Mouse (Mus musculus) heart, embryonic 16.5 days (tissue): ENCODE measurements around the gene Cpox. TPM values are rescaled to one million over a fixed set of nuclear protein-coding genes. Genes with fewer than 3 reads are reported as not detected.

Experiments
- ATAC-seq: fragments of 200-750 bp; cut with Nextera tagmentation; replicated peaks from 2 replicates; pipeline ENCODE4 v1.8.0; 2017; ENCODE audit warnings: moderate number of reproducible peaks; ENCODE audit not compliant: insufficient read depth, low FRiP score; ENCODE audit errors: extremely low read depth
- H3K27ac ChIP-seq: fragments of 300-500 bp; sonication (generic); 2 replicates; pipeline ENCODE4 v1.5.1; 2014; ENCODE audit warnings: mild to moderate bottlenecking, low read length, control low read depth, moderate library complexity
- H3K27me3 ChIP-seq: fragments of 300-500 bp; sonication (generic); 2 replicates; pipeline ENCODE4 v1.6.1; 2014; ENCODE audit warnings: low read length, mixed read lengths; ENCODE audit not compliant: control insufficient read depth, insufficient read depth
- H3K36me3 ChIP-seq: fragments of 300-500 bp; sonication (generic); 2 replicates; pipeline ENCODE4 v1.6.1; 2014; ENCODE audit not compliant: control insufficient read depth, insufficient read depth
- H3K4me1 ChIP-seq: fragments of 300-500 bp; sonication (generic); 2 replicates; pipeline ENCODE4 v1.6.1; 2014; ENCODE audit warnings: low read length, mixed read lengths; ENCODE audit not compliant: control insufficient read depth, insufficient read depth
- H3K4me2 ChIP-seq: fragments of 300-500 bp; sonication (generic); 2 replicates; pipeline ENCODE4 v1.6.1; 2014; ENCODE audit warnings: low read depth, mild to moderate bottlenecking, control low read depth, low read length
- H3K4me3 ChIP-seq: fragments of 300-500 bp; sonication (generic); 2 replicates; pipeline ENCODE4 v1.5.1; 2014; ENCODE audit warnings: mild to moderate bottlenecking, control low read depth, low read length
- H3K9ac ChIP-seq: fragments of 300-500 bp; sonication (generic); 2 replicates; pipeline ENCODE4 v1.6.1; 2014; ENCODE audit warnings: low read length, control low read depth
- H3K9me3 ChIP-seq: fragments of 300-500 bp; sonication (generic); replicated peaks from 2 replicates; pipeline ENCODE4 v1.6.1; 2016; ENCODE audit warnings: low read length; ENCODE audit not compliant: control insufficient read depth
- WGBS: fragments of 180-500 bp; shearing (Covaris S2); extraction: QIAGEN DNeasy Blood & Tissue Kit; methylation state at CpG from one replicate; pipeline ENCODE4 v1.1.7; 2014; 5-methylcytosine and 5-hydroxymethylcytosine counted together
- polyA plus RNA-seq: library from polyadenylated mRNA; unstranded; fragments of >200 nt; fragmentation: Nextera tagmentation; extraction: Ambion mirVana; gene quantifications from 2 replicates; pipeline ENCODE4 v1.2.1, GENCODE M21; 2015

The Cpox gene
- polyA plus RNA-seq, 1 experiment from 2014 or later, result 37.1 TPM

DNA sequence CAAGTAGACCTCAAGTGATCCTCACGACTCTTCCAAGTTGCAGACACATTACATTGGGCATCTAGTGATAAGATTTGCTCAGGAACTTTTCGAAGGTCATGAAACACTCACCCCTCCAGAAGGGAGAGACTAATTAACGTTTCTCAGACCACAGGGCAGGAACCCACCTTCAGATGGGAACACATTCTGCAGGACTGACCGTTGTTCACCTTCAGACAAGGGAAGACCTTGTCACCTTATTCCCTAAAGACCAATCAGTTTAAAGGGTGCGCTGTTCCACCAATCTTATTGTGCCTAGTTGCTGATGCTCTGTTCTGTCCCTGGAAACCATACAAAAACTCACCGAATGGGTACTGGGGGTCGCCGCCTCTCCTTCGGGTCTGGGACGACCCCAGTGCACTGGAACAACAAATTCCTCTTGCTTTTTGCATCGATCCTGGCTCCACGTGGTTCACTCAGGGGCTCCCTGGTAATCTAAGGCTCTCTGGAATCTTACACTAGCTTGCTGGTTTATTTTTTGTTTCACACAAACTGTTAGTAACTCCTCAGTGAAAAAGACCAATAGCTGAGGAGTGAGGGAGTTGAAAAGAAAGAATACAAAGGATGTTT is 30.8 kb downstream of the Cpox start:
- H3K9me3 ChIP-seq, result no peaks in the 10 kb centered on the region
- no peaks in the 10 kb centered on the region for H3K27me3 ChIP-seq
- H3K4me2 ChIP-seq, result no peak overlapping the region
- no peak for ATAC-seq
- no peak overlapping the region for H3K9ac ChIP-seq
- H3K36me3 ChIP-seq, result no peaks in the 10 kb centered on the region
- no peak overlapping the region for H3K4me3 ChIP-seq
- peaks cover 11% of the 10 kb centered on the region for H3K4me1 ChIP-seq
- WGBS, result 76% methylated on average over 12 of the region's 12 CpGs
- no peak overlapping the region for H3K27ac ChIP-seq

DNA sequence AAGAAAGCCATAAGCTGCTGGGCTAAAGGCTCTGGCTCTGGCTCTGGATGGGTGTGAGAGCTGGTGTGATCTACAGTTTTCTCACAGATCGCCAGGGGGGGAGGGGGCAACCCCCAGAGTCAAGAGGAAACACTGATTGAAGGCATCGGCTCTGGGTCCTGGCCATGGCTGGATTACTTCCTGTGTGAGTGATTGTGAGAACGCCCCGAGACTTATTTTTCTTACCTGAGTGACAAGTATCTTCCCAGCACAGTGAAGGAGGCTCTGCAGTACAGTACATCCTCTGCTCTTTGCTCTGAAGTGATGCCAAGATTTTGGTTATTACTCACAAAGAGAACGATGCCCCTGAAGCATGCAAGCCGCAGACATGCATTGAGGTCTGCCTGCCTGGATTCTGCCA is 31.7 kb downstream of the Cpox start:
- Histone ChIP-seq H3K9ac (no peak overlapping the region), H3K9me3 (no peaks in the 10 kb centered on the region), H3K4me2 (no peak overlapping the region), H3K27ac (no peak overlapping the region), H3K36me3 (no peaks in the 10 kb centered on the region), H3K4me1 (peaks cover 11% of the 10 kb centered on the region), H3K27me3 (no peaks in the 10 kb centered on the region), H3K4me3 (no peak overlapping the region)
- WGBS, result 47% methylated on average over 6 of the region's 6 CpGs
- ATAC-seq, result no peak

DNA sequence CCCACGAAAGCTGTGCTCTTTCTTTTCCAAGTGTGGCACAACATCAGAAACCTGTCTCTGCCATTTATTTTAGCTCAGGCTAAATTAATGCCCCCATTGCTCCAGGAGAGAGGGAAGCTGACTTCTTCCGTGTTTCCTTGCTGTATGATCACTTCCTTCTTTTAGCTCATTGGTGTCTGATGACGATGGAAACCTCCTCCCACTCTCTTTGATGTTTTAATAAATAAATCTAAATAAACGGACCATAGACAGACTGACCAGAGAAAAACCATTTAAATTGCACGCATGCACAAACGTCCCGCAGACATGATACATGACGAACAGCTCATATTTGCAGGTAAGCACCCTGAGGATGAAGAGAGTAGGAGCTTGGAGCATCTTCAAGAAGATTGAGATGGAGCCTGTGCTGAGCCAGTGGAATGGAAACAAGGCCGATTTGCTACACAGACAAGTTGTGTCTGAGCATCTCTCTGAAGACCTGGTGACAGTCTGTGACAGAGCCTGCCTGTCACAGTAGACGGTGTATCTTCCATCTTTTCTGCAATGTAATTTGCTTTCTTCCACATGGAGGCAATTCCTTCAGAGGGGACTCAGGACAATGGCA is 32.3 kb downstream of the Cpox start:
- Histone ChIP-seq H3K4me2 (no peak overlapping the region), H3K4me1 (peaks cover 11% of the 10 kb centered on the region), H3K9me3 (no peaks in the 10 kb centered on the region), H3K9ac (no peak overlapping the region), H3K27ac (no peak overlapping the region), H3K4me3 (no peak overlapping the region), H3K36me3 (no peaks in the 10 kb centered on the region), H3K27me3 (no peaks in the 10 kb centered on the region)
- no peak for ATAC-seq
- WGBS, result 76% methylated on average over 10 of the region's 10 CpGs

DNA sequence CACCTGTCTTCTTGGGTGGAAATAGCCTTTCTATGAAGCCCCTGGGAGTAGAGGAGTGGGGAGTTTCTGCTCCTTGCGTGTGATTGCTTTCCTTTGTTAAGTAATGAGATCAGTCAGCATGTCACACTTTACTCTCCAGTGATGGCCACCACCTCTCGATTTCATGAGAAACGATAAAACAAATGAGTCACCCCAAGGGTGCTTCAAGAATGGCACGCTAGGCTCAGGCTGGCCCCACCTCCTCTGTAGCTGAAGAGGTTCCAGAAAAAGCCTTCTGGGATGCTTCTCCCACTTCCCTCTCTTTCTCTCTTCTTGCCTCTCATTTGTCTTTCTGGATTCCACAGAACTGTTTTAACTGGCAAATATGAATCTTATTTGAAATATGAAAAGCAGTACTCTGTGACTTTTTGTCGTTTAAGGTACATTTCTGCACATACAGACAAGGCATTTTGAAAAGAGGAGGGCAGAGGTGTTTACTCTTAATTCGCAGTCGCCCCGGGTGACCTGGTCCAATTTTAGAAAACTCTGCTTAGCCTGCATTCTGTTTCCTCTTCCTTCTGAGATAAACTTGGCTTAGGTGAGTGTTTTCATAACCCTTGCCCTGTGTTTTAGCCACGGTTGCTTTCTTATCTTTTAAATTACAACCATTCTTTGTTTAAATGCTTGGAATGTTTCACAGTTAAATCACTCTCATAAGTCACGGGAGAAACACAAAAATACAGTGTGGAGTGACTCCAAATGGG is 33.5 kb downstream of the Cpox start:
- 0 out of 2 replicates have a peak, but pooled peaks have one; percentile 32 for ATAC-seq
- Histone ChIP-seq H3K9ac (no peak overlapping the region; the same call in 1 of the 2 replicates), H3K36me3 (no peaks in the 10 kb centered on the region), H3K4me2 (peak overlapping the region; percentile 50), H3K9me3 (no peaks in the 10 kb centered on the region), H3K4me1 (peaks cover 11% of the 10 kb centered on the region), H3K27me3 (no peaks in the 10 kb centered on the region), H3K4me3 (no peak overlapping the region), H3K27ac (peak overlapping the region; percentile 11)
- 9% methylated on average over 10 of the region's 10 CpGs for WGBS

DNA sequence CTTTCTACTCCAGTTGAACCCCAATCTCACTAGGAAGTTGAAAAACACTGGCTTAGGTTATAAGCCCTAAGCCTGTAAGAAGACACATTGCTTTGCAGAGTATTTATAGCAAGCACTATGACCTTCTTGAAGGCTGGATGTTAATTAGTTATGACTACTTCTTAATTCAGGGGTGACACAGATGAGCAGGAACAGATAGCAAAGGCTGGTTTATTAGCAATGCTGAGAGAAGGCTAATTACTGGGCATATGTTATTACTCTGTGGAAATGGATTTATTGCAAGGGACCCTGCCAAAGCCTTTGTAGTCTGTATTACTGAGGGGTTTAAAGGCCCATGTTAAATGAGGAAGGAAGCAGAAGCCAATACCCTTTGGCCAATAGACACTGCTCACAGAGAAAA is 34.9 kb downstream of the Cpox start:
- H3K4me3 ChIP-seq, result no peak overlapping the region
- no peak overlapping the region for H3K9ac ChIP-seq
- no peak overlapping the region for H3K27ac ChIP-seq
- ATAC-seq, result no peak
- no peaks in the 10 kb centered on the region for H3K9me3 ChIP-seq
- no peaks in the 10 kb centered on the region for H3K36me3 ChIP-seq
- H3K27me3 ChIP-seq, result no peaks in the 10 kb centered on the region
- peaks cover 11% of the 10 kb centered on the region for H3K4me1 ChIP-seq
- no peak overlapping the region for H3K4me2 ChIP-seq

DNA sequence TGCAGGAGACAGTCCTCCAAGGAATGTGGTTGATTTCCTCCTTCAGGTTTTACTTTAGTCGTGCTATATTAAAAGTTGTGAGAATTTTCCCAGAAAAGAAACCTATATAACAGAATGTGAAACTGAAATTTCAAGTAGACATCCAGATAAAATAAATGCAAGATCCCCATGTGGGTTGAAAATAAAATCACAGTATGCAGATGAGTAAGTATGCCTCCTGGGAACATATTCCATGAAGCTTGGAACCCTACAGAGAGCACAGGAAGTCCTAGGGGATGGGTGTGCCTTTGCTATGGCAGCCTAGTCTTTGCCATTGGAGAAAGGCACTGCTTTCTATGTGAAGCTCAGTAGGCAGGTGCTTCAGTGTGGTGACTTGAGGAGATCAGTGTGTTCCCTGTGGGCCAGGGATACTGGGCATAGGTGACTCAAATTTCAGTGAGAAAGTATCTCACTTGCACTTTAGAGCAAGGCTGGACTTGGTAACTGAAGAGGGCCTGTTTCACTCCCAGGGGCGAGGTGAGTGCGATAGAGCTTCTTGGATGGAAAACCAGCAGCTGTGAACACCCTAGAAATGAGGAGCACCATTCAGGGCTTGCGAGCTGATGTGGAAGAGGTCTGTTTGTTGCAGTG is 37.3 kb downstream of the Cpox start:
- no peaks in the 10 kb centered on the region for H3K36me3 ChIP-seq
- H3K4me2 ChIP-seq, result no peak overlapping the region
- no peaks in the 10 kb centered on the region for H3K27me3 ChIP-seq
- H3K27ac ChIP-seq, result no peak overlapping the region
- ATAC-seq, result no peak
- no peak overlapping the region for H3K9ac ChIP-seq
- peaks cover 11% of the 10 kb centered on the region for H3K4me1 ChIP-seq
- H3K4me3 ChIP-seq, result no peak overlapping the region
- H3K9me3 ChIP-seq, result no peaks in the 10 kb centered on the region
- WGBS, result 92% methylated on average over 4 of the region's 4 CpGs

DNA sequence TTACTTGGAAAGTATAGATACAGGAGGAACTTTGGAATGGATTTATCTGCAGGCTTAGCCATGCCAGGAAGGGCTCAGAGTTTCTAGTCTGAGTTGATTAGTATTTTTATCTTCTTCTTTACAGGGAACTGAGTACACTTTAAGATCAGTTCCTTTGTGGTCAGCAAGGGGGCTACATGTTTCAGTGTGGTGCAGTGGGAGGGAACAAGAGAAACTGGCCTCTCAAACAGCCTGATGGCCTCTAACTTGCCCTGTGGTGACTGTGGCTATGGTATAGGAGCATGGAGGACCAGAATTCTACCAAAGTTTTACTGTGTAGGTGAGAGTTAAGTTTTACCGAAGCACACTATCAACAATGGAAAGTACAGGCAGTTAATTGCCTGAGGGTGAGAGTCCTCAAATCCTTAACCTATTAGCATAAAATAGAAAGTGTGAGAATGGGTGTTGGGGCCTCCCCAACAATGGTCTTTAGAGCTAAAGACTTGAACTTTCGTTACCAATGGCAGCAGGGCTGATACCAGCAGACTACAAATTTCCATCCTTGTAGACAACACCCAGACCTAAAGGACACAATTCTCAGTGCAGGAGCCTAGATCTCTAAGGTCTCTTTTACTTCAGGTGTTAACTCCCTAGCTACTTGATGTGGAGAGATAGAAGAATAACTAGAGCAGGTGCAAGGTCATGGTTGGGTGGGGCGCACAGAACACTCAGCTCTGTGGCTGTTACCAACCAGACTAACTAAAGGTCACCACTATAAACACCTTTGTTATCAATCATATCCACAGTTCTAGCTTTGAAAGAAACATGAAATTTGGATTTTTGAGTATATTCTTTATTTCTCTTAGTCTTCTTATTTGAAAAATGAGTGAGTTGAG is 38.7 kb downstream of the Cpox start:
- WGBS, result 73% methylated on average over 3 of the region's 3 CpGs
- H3K4me2 ChIP-seq, result no peak overlapping the region
- no peaks in the 10 kb centered on the region for H3K27me3 ChIP-seq
- peaks cover 4% of the 10 kb centered on the region for H3K4me1 ChIP-seq
- no peak for ATAC-seq
- no peaks in the 10 kb centered on the region for H3K9me3 ChIP-seq
- H3K9ac ChIP-seq, result no peak overlapping the region
- H3K4me3 ChIP-seq, result no peak overlapping the region
- H3K36me3 ChIP-seq, result no peaks in the 10 kb centered on the region
- H3K27ac ChIP-seq, result no peak overlapping the region

DNA sequence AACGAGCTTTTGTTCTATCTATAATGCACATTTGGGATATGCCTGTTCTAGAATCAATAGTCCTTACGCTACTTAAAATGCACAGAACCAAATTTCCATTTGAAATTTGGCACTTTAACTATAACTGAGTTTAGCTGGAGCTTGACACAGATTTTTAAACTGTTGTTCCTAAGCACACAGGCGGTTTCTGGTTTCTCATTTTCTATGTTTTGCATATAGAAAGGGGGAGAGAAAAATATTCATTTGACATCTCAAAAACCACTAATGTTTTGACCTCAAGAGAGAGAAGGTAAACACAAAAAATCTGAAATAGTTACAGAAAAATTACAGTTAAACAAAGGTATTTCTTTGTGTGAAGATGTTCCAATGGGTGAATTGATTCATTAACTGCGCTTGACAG is 39.4 kb downstream of the Cpox start:
- H3K9me3 ChIP-seq, result no peaks in the 10 kb centered on the region
- H3K4me3 ChIP-seq, result no peak overlapping the region
- no peak overlapping the region for H3K9ac ChIP-seq
- H3K36me3 ChIP-seq, result no peaks in the 10 kb centered on the region
- H3K4me2 ChIP-seq, result no peak overlapping the region
- H3K4me1 ChIP-seq, result no peaks in the 10 kb centered on the region
- WGBS, result 78% methylated on average over 4 of the region's 4 CpGs
- no peaks in the 10 kb centered on the region for H3K27me3 ChIP-seq
- H3K27ac ChIP-seq, result no peak overlapping the region
- ATAC-seq, result no peak
